Mouse (Mus musculus) midbrain, embryonic 15.5 days (tissue): ENCODE measurements around the gene Srm. TPM values are rescaled to one million over a fixed set of nuclear protein-coding genes. Genes with fewer than 3 reads are reported as not detected.

Source experiments
- ATAC-seq: fragments of 200-750 bp; cut with Nextera tagmentation; replicated peaks from 2 replicates; pipeline ENCODE4 v1.8.0; 2017; ENCODE audit warnings: moderate TSS enrichment
- H3K27ac ChIP-seq: fragments of 300-500 bp; sonication (generic); 2 replicates; pipeline ENCODE4 v1.5.1; 2015; ENCODE audit warnings: mild to moderate bottlenecking, inconsistent platforms
- H3K27me3 ChIP-seq: fragments of 300-500 bp; sonication (generic); replicated peaks from 2 replicates; pipeline ENCODE4 v1.6.1; 2015; ENCODE audit warnings: inconsistent platforms
- H3K36me3 ChIP-seq: fragments of 300-500 bp; sonication (generic); replicated peaks from 2 replicates; pipeline ENCODE4 v1.6.1; 2015; ENCODE audit warnings: inconsistent platforms
- H3K4me1 ChIP-seq: fragments of 300-500 bp; sonication (generic); 2 replicates; pipeline ENCODE4 v1.6.1; 2015; ENCODE audit warnings: inconsistent platforms
- H3K4me2 ChIP-seq: fragments of 300-500 bp; sonication (generic); 2 replicates; pipeline ENCODE4 v1.6.1; 2015; ENCODE audit warnings: inconsistent platforms, mild to moderate bottlenecking, moderate library complexity
- H3K4me3 ChIP-seq: fragments of 300-500 bp; sonication (generic); 2 replicates; pipeline ENCODE4 v1.5.1; 2015; ENCODE audit warnings: mild to moderate bottlenecking, inconsistent platforms
- H3K9ac ChIP-seq: fragments of 300-500 bp; sonication (generic); 2 replicates; pipeline ENCODE4 v1.6.1; 2015; ENCODE audit warnings: mild to moderate bottlenecking, inconsistent platforms
- H3K9me3 ChIP-seq: fragments of 300-500 bp; sonication (generic); 2 replicates; pipeline ENCODE4 v1.6.1; 2016; ENCODE audit warnings: inconsistent platforms
- WGBS: fragments of 180-500 bp; shearing (Covaris S2); methylation state at CpG from one replicate; pipeline ENCODE4 v1.1.7; 2015; ENCODE audit warnings: mixed read lengths; 5-methylcytosine and 5-hydroxymethylcytosine counted together
- polyA plus RNA-seq: library from polyadenylated mRNA; unstranded; fragments of >200 nt; fragmentation: Nextera tagmentation; extraction: Ambion mirVana; gene quantifications from 2 replicates; pipeline ENCODE4 v1.2.1, GENCODE M21; 2015

Srm gene
- polyA plus RNA-seq, result 160 and 173 TPM in 2 replicates

DNA sequence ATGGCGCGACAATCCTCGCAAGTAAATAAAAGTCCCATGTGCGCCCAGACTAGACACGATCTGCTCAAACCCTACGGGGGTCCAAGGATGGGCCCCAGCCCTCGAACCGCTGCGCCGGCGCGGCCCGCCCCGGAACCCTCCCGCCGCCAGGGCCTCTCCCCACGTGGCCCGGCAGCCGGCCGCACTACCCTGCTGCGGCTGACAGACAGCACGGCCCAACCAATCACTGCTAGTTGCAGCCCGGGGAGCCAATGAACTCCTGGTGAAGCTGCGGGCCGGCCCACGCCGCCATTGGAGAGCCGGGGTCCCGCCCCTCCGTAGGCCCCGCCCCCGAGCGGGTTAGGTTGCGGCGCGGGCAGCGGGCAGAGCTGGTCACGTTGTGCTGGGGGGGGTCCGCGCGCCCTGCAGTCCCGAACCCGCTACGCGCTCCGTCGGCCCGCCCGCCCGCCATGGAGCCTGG lies at the start of gene Srm:
Srm (plus strand) TSS at position 333 of the 460 bp plus-strand sequence.
- peak within 1 kb of the TSS; percentile 81 for H3K27ac ChIP-seq
- H3K4me2 ChIP-seq, result peak within 1 kb of the TSS; percentile 90
- peak within 1 kb of the TSS; percentile 82 for H3K4me3 ChIP-seq
- peaks cover 18% of the 10 kb centered on the region for H3K4me1 ChIP-seq
- peak; percentile 99 for ATAC-seq
- peaks cover 22% of the 10 kb centered on the region for H3K36me3 ChIP-seq
- H3K27me3 ChIP-seq, result no peaks in the 10 kb centered on the region
- H3K9ac ChIP-seq, result peak within 1 kb of the TSS; percentile 64
- under 1% methylated on average over 44 of the region's 50 CpGs for WGBS
- H3K9me3 ChIP-seq, result no peaks in the 10 kb centered on the region

DNA sequence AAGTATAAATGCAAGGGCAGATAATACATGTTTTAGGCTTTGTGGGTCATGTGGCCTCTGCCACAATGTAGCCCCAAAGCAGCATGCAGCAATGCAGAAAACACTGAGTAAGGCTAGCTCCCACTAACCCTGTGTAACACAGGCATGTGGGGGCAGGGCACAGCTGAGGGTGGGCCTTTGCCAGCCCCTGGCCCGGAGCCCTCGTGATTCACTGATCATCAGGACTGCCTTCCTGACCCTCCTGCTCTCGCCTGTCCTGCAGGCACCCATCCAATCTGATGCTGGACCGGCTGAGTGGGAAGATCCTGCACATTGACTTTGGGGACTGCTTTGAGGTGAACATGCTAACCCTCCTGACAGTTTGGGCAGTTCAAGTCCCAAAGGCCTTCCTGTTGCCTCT lies 42.2 kb upstream of the Srm start:
- Histone ChIP-seq H3K27me3 (no peaks in the 10 kb centered on the region), H3K9ac (no peak overlapping the region), H3K4me3 (no peak overlapping the region), H3K9me3 (no peaks in the 10 kb centered on the region), H3K4me1 (no peaks in the 10 kb centered on the region), H3K4me2 (no peak overlapping the region), H3K36me3 (peaks cover 87% of the 10 kb centered on the region), H3K27ac (no peak overlapping the region)
- 88% methylated on average over 4 of the region's 4 CpGs for WGBS
- no peak for ATAC-seq

DNA sequence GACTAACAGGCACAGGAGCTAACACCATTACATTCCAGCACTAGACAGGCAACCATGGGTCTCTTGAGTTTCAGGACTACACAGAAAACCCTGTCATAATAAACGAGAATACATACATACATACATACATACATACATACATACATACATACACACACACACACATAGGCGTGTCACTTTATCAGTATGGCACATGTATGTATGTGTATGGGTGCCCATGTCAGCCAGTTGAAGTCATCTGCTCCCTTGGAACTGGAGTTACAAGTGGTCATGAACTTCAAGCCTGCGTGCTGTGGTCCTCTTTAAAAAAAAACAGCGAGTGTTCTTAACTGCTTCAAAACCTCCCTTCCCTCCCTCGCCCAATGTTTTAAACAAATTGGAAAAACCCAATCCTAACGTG lies 33.5 kb upstream of the Srm start:
- Histone ChIP-seq H3K4me3 (peak overlapping the region; percentile 97), H3K4me2 (peak overlapping the region; percentile 63), H3K4me1 (peaks cover 12% of the 10 kb centered on the region), H3K9ac (peak overlapping the region; percentile 98), H3K27me3 (no peaks in the 10 kb centered on the region), H3K27ac (peak overlapping the region; percentile 97), H3K9me3 (no peaks in the 10 kb centered on the region), H3K36me3 (peaks cover 59% of the 10 kb centered on the region)
- 29% methylated on average over 6 of the region's 6 CpGs for WGBS
- ATAC-seq, result peak; percentile 55

DNA sequence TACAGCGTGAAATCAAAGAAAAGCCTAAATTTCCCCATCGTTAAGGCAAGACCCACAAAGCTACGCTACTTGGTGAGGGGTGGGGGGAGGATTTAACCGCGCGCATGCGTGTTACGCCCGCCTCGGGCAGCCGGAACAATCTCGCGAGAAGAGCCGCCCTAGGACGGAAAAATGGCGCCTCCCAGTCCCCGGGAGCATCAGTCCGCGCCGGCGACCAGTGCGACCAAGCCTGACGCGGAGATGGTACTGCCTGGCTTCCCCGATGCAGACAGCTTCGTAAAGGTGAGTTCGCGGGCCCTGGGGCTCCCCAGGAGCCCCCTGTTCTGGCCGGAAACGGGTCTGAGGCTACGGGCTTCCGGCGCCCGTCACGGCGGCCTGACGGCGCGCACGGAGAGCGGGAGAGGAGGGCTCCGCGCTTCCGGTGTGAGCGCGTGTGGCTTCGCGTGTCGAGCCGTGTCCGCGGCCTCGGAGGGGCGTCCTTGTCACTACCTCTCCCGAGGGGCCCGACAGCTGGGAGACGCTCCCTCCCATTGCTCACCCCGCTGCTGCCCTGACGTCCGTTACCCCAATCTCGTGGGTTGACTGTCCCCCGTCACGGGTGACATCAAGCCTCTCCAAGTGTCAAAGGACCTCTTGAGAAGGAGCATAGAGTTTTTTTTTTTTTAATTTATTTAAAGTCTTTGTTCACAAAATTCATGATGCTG lies 32.9 kb upstream of the Srm start, which contains the start of gene Exosc10:
Exosc10 (plus strand) TSS at position 133 of the 704 bp plus-strand sequence.
- no peaks in the 10 kb centered on the region for H3K9me3 ChIP-seq
- H3K36me3 ChIP-seq, result peaks cover 59% of the 10 kb centered on the region
- H3K27me3 ChIP-seq, result no peaks in the 10 kb centered on the region
- H3K4me2 ChIP-seq, result peak within 1 kb of the TSS; percentile 63
- peaks cover 12% of the 10 kb centered on the region for H3K4me1 ChIP-seq
- under 1% methylated on average over 58 of the region's 63 CpGs for WGBS
- peak within 1 kb of the TSS; percentile 98 for H3K9ac ChIP-seq
- peak within 1 kb of the TSS; percentile 97 for H3K27ac ChIP-seq
- peak within 1 kb of the TSS; percentile 97 for H3K4me3 ChIP-seq
- ATAC-seq, result peak; percentile 95

DNA sequence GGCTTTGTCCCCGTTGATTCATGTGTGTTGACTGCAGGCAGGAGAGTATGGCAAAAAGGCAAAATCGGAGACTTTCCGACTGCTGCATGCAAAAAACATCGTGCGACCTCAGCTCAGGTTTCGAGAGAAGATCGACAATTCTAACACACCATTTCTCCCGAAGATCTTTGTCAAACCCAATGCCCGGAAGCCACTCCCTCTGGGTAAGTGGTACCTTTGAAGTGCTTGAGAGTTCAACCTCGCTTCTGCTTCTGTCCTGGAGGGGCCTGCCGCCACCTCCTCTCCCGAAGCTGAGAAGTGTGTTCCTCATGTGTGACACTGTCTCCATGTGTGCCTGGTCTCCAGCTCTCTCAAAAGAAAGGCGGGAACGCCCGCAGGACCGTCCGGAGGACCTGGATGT lies 28.6 kb upstream of the Srm start:
- H3K4me2 ChIP-seq, result no peak overlapping the region
- no peak for ATAC-seq
- H3K36me3 ChIP-seq, result peaks cover 75% of the 10 kb centered on the region
- no peak overlapping the region for H3K9ac ChIP-seq
- 96% methylated on average over 17 of the region's 17 CpGs for WGBS
- H3K4me1 ChIP-seq, result peaks cover 11% of the 10 kb centered on the region
- H3K9me3 ChIP-seq, result no peaks in the 10 kb centered on the region
- no peak overlapping the region for H3K4me3 ChIP-seq
- H3K27me3 ChIP-seq, result no peaks in the 10 kb centered on the region
- no peak overlapping the region for H3K27ac ChIP-seq

DNA sequence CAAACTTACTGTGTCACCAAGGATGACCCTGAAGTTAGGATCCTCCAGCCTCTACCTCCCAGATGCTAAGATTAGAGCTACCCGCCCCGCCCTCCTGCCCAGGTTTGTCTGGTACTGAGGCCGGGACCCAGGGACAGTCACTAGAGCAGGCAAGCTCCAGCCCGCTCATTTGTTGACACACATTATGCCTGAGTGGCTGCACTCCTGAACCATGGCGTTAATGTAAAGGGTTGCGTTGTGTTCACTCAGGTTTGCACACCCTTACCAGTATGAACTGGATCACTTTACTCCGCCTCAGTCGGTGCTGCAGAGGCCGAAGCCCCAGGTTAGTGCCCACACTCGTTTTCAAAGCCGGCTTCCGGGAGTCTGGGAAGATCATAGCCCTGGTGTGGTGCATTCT lies 27.7 kb upstream of the Srm start:
- H3K4me3 ChIP-seq, result no peak overlapping the region
- 99% methylated on average over 12 of the region's 12 CpGs for WGBS
- H3K36me3 ChIP-seq, result peaks cover 84% of the 10 kb centered on the region
- H3K9ac ChIP-seq, result no peak overlapping the region
- H3K27ac ChIP-seq, result no peak overlapping the region
- no peak overlapping the region for H3K4me2 ChIP-seq
- no peaks in the 10 kb centered on the region for H3K9me3 ChIP-seq
- no peak for ATAC-seq
- H3K4me1 ChIP-seq, result peaks cover 7% of the 10 kb centered on the region
- no peaks in the 10 kb centered on the region for H3K27me3 ChIP-seq

DNA sequence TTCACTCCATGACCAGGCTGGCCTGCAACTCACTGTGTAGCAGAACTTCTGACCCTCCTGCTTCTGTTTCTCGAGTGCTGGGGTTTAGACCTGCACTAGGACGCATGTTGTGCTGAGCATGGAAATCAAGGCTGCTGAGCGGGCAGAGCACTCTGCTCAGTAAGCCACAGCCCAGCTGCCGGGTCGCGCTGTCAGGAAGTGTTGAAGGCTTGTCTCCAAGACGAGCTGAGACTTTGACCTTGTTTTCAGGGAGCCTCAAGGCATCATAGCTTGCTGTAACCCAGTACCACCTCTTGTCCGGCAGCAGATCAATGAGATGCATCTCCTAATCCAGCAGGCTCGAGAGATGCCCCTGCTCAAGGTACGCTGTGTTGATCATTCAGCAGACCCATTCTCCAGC lies 21.2 kb upstream of the Srm start:
- H3K4me1 ChIP-seq, result no peaks in the 10 kb centered on the region
- no peaks in the 10 kb centered on the region for H3K27me3 ChIP-seq
- no peak overlapping the region for H3K4me3 ChIP-seq
- ATAC-seq, result no peak
- H3K9me3 ChIP-seq, result no peaks in the 10 kb centered on the region
- H3K27ac ChIP-seq, result no peak overlapping the region
- no peak overlapping the region for H3K9ac ChIP-seq
- H3K4me2 ChIP-seq, result no peak overlapping the region
- 87% methylated on average over 10 of the region's 10 CpGs for WGBS
- peaks cover 94% of the 10 kb centered on the region for H3K36me3 ChIP-seq

DNA sequence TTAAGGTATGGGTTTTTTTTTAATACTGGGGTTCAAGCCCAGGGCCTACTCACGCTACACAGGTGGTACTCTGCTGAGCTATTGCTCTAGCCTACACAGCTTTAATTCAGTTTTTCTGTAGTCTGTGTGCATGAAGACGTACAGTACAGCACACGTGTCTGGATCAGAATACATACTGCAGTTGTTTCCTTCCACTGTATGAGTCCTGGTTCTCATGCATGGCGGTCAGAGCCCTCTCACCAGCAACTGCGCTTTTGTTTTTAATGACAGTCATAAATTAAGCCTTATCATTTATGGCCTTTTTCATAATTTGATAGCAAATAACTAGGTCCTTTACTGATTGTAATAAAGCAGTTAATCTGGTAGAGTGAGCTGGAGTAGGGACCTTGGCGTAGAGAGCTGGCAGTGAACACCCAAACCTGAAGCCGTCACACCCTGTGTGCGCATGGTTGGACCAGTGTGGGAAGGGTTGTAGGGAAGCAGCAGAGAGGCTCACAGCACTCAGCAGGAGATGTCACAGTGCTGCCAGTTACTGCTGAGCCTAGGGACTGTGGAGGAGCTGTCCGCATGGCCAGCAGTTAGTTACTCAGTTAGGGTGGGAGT lies 20.5 kb upstream of the Srm start:
- H3K9me3 ChIP-seq, result no peaks in the 10 kb centered on the region
- peaks cover 94% of the 10 kb centered on the region for H3K36me3 ChIP-seq
- H3K27me3 ChIP-seq, result no peaks in the 10 kb centered on the region
- ATAC-seq, result no peak
- H3K4me2 ChIP-seq, result no peak overlapping the region
- no peak overlapping the region for H3K27ac ChIP-seq
- no peak overlapping the region for H3K9ac ChIP-seq
- WGBS, result 98% methylated on average over 9 of the region's 9 CpGs
- H3K4me3 ChIP-seq, result no peak overlapping the region
- no peaks in the 10 kb centered on the region for H3K4me1 ChIP-seq

DNA sequence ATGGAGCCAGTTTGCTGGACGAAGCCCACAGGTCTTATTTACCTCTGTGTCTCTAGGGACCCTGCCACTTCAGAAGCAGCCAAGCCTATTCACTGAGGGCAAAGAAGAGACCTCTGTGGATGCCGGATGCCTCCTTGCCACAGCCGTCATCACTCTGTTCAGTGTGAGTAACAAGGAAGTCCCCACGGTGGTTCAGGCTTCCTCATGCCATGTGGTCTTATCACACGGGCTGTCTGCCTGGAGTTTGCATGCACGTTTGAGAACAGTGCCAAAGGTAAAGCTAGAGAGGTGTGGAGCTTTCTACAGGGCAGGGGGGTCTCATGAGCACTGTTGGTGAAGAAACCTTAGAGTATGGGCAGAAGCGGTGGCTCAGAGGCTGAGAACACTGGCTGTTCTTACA lies 18.1 kb upstream of the Srm start:
- no peak for ATAC-seq
- no peaks in the 10 kb centered on the region for H3K9me3 ChIP-seq
- peaks cover 92% of the 10 kb centered on the region for H3K36me3 ChIP-seq
- H3K4me2 ChIP-seq, result no peak overlapping the region
- H3K27me3 ChIP-seq, result no peaks in the 10 kb centered on the region
- H3K4me3 ChIP-seq, result no peak overlapping the region
- WGBS, result 95% methylated on average over 7 of the region's 7 CpGs
- H3K9ac ChIP-seq, result no peak overlapping the region
- no peak overlapping the region for H3K27ac ChIP-seq
- no peaks in the 10 kb centered on the region for H3K4me1 ChIP-seq

DNA sequence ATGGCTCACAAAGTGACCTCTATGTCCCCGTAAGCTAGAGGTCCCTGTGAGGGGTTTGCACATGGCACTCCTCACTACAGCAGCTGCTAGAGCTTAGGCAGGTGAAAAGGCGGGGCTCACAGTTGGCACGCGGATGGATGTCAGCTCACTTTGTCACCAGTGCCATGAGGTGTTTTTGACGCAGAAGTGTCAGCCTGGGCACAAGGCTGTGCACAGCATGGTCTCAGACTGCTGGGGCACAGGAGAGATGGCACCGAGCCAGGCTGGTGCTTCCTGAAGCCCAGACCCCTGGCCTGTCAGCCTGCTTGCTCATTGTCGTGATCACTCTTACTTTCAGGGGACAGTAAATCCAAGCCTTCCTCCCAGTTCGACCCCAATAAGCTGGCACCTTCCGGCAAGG lies 10.5 kb upstream of the Srm start:
- H3K4me3 ChIP-seq, result no peak overlapping the region
- peaks cover 55% of the 10 kb centered on the region for H3K36me3 ChIP-seq
- H3K4me1 ChIP-seq, result no peaks in the 10 kb centered on the region
- ATAC-seq, result no peak
- no peak overlapping the region for H3K27ac ChIP-seq
- H3K9me3 ChIP-seq, result no peaks in the 10 kb centered on the region
- no peak overlapping the region for H3K9ac ChIP-seq
- no peak overlapping the region for H3K4me2 ChIP-seq
- WGBS, result 95% methylated on average over 9 of the region's 9 CpGs
- H3K27me3 ChIP-seq, result no peaks in the 10 kb centered on the region

DNA sequence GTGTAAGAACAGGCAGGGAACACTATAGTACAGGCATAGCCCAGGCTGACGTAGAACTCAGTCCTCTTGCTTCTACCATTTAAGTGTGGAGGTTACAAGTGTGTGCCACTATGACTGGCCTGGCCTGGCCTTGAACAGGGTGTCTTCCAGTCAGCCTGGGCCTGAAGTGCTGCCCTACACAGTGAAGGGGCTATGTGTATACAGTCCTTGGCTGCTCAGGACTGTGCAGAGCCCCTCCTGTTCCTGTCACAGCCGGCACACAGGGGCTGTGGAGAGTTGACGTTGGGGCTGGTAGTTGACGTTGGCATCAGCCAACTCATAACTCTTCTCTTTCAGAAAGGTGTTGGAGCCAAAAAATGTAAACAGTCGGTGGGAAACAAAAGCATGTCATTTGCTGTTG lies 9.9 kb upstream of the Srm start:
- Histone ChIP-seq H3K36me3 (peaks cover 48% of the 10 kb centered on the region), H3K27me3 (no peaks in the 10 kb centered on the region), H3K9ac (no peak overlapping the region), H3K4me2 (no peak overlapping the region), H3K9me3 (no peaks in the 10 kb centered on the region), H3K27ac (no peak overlapping the region), H3K4me1 (no peaks in the 10 kb centered on the region), H3K4me3 (no peak overlapping the region)
- ATAC-seq, result no peak
- WGBS, result 91% methylated on average over 5 of the region's 5 CpGs

DNA sequence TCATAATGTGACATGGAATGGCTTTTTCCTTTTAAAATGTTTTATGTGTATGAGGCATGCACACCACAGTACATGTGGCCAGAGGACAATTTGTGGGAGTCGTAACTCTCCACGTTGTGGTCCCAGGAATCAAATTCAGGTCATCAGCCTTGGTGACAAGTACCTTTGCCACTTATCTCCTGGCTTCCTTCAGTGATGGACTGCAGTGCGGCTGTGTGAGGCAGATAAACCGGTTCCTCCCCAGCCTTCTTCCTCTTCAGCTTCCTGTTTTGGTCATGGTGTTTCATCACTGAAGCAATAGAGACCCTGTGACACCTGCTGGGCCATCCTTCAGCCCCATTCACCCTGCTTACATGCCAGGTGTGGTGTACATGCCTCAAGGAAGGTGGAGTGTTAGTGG lies 8.0 kb upstream of the Srm start:
- WGBS, result 72% methylated on average over 4 of the region's 4 CpGs
- no peak overlapping the region for H3K27ac ChIP-seq
- peaks cover 33% of the 10 kb centered on the region for H3K36me3 ChIP-seq
- no peaks in the 10 kb centered on the region for H3K9me3 ChIP-seq
- H3K27me3 ChIP-seq, result no peaks in the 10 kb centered on the region
- no peak overlapping the region for H3K9ac ChIP-seq
- H3K4me2 ChIP-seq, result no peak overlapping the region
- no peaks in the 10 kb centered on the region for H3K4me1 ChIP-seq
- no peak for ATAC-seq
- H3K4me3 ChIP-seq, result no peak overlapping the region

DNA sequence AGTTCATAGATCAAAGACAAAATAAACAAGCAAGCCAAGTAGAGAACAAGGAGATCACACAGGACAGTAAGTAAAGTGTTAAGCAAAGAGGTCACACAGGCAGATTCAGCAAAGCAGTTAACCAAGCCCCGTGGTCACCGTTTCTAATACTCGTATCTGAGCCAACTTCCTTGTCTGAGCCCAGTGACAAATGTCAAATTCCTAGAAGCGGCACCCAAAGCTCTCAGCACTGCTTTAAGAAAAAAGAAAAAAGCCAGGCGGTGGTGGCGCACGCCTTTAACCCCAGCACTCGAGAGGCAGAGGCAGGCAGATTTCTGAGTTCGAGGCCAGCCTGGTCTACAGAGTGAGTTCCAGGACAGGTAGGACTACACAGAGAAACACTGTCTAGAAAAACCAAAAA lies 4.7 kb upstream of the Srm start:
- no peaks in the 10 kb centered on the region for H3K27me3 ChIP-seq
- peaks cover 16% of the 10 kb centered on the region; the same call in 1 of the 2 replicates for H3K36me3 ChIP-seq
- 84% methylated on average over 9 of the region's 9 CpGs for WGBS
- no peak overlapping the region for H3K9ac ChIP-seq
- no peaks in the 10 kb centered on the region for H3K9me3 ChIP-seq
- no peak overlapping the region for H3K4me2 ChIP-seq
- peaks cover 4% of the 10 kb centered on the region; the same call in 1 of the 2 replicates for H3K4me1 ChIP-seq
- no peak for ATAC-seq
- no peak overlapping the region for H3K4me3 ChIP-seq
- no peak overlapping the region for H3K27ac ChIP-seq
